Mouse (Mus musculus) kidney, postnatal 14 days (tissue): ENCODE results near the gene Npdc1.

Experiments used
- DNase-seq: peaks from one replicate; pipeline ENCODE4 v3.0.0; 2022; ENCODE audit warnings: mixed read lengths

The Npdc1 gene

GRCm38 (mm10) chr2:25430395-25431233 lies 31.5 kb downstream of the Npdc1 start:
- DNase-seq: peak; percentile 65

- DNase-seq: no peak
These were observed 32.2 kb downstream of the Npdc1 start for GRCm38 (mm10) chr2:25431308-25431855.

- no peak for DNase-seq
These were observed 33.4 kb downstream of the Npdc1 start for GRCm38 (mm10) chr2:25432326-25433098.

- no peak for DNase-seq
These were observed 34.0 kb downstream of the Npdc1 start for GRCm38 (mm10) chr2:25433101-25433500.

- no peak for DNase-seq
These were observed 35.1 kb downstream of the Npdc1 start for GRCm38 (mm10) chr2:25434292-25434691.

- DNase-seq: no peak
These were observed 37.2 kb downstream of the Npdc1 start for GRCm38 (mm10) chr2:25436286-25436820.

- DNase-seq: no peak
These were observed 41.9 kb downstream of the Npdc1 start for GRCm38 (mm10) chr2:25441067-25441466.

GRCm38 (mm10) chr2:25442682-25443081 lies 43.5 kb downstream of the Npdc1 start:
- DNase-seq: no peak

GRCm38 (mm10) chr2:25450853-25451647 lies 51.9 kb downstream of the Npdc1 start:
- DNase-seq: no peak

- no peak for DNase-seq
These were observed 53.8 kb downstream of the Npdc1 start for GRCm38 (mm10) chr2:25452951-25453350.

- DNase-seq: no peak
These were observed 57.2 kb downstream of the Npdc1 start, which contains the start of gene Clic3 for GRCm38 (mm10) chr2:25456205-25456953. Gene Clic3 (plus strand): TSS chr2:25456838.

- no peak for DNase-seq
These were observed 58.1 kb downstream of the Npdc1 start for GRCm38 (mm10) chr2:25457022-25457896.

GRCm38 (mm10) chr2:25458911-25459310 lies 59.8 kb downstream of the Npdc1 start:
- DNase-seq: no peak
